Comparison of ENCODE assay signal across 11 mouse cellular contexts in the genomic region with DNA sequence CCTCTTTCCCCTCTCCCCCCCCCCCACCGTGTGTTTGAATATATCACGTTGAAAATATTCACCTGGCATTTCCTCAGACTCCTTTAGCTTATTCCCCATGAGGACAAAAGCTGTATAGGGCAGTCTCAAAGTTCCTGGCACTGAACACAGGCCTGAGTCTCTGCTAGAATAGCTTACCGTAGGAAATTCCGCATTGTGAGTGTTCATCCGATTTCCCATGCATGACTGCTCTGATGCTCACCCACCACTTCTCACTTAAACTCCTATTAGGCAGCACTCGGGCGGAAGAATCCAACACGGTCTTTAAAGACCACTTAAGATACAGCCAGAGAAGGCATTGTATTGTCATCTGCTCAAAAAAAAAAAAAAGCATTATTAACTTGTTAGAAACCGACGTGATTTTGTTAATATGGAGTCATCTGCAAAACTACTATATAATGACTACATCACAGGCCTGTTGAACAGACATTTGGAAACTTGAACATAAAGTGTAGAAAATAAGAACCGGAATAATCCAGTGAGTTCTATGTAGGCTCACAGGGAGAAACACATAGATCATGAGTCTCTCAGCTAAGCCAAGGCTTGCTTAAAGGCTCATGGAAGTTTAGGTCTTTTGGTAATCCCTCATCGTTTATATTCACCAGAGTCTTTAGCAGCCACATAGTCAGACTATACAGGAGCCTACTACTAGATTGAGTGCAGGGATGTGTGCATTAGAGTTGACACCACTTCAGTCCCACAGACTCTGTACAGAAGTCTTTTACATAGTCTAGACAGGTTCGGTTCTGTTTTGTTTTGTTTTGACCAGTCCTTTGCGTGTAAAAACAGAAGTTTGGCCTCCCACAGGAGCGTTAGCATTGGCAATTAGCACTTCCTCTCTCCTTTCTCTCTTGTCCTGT. TPM values are rescaled to one million over a fixed set of nuclear protein-coding genes. Genes with fewer than 3 reads are reported as not detected.
A peak's percentile ranks its signal among the peaks of the same experiment; 100 is the strongest.
DNase-seq lines count a peak whose midpoint lies in the region; ATAC-seq lines count a peak whose summit lies in the region.
"Had no signal": no experiment of that assay in that cellular context is flagged by ENCODE, and none has a peak within 500 bp of the region (broad histone marks: within the 10 kb centered on the region; RNA-seq: fewer than 3 reads in every experiment).

No protein-coding gene starts in this region.

- H3K9ac ChIP-seq in hindbrain, embryonic 12.5 days = no peak overlapping the region
- H3K9ac ChIP-seq: intestine, embryonic 15.5 days; liver, embryonic 14.5 days had no signal

- DNase-seq in Muller cell, postnatal 12 days (ENCODE audit: inconsistent ontology term) = peak; percentile 96
- peak; percentile 47 for DNase-seq in embryo, embryonic 9.5 days (ENCODE audit: extremely low spot score)
- peak; percentile 56 for DNase-seq in neural tube, embryonic 10.5 days (ENCODE audit: extremely low spot score, low spot score)
- DNase-seq in thymus, postnatal 10 days (ENCODE audit: low spot score in 2 of 2) = no peak
- DNase-seq in right cerebral cortex, postnatal 4 days = no peak
- DNase-seq in urinary bladder, postnatal 10 days (ENCODE audit: low spot score) = no peak
- DNase-seq: right cerebral cortex, adult 18-20 months had no signal

- no peaks in the 10 kb centered on the region for H3K9me3 ChIP-seq in hindbrain, embryonic 12.5 days (replicated peaks)
- H3K9me3 ChIP-seq: intestine, embryonic 15.5 days had no signal

- no peaks in the 10 kb centered on the region for H3K36me3 ChIP-seq in hindbrain, embryonic 12.5 days
- H3K36me3 ChIP-seq: intestine, embryonic 15.5 days had no signal

- H3K4me1 ChIP-seq in hindbrain, embryonic 12.5 days = peaks cover 8% of the 10 kb centered on the region; the same call in 1 of the 2 replicates
- H3K4me1 ChIP-seq: intestine, embryonic 15.5 days had no signal

- 34% methylated on average over 15 of the region's 15 CpGs for WGBS in hindbrain, embryonic 12.5 days

- H3K27me3 ChIP-seq in hindbrain, embryonic 12.5 days = peaks cover 8% of the 10 kb centered on the region; the same call in 1 of the 2 replicates
- H3K27me3 ChIP-seq: intestine, embryonic 15.5 days had no signal

- H3K27ac ChIP-seq in hindbrain, embryonic 12.5 days = no peak overlapping the region
- H3K27ac ChIP-seq: intestine, embryonic 15.5 days; liver, embryonic 14.5 days had no signal

- no peak overlapping the region for H3K4me2 ChIP-seq in hindbrain, embryonic 12.5 days (replicated peaks)
- H3K4me2 ChIP-seq: intestine, embryonic 15.5 days had no signal

- no peak overlapping the region for H3K4me3 ChIP-seq in hindbrain, embryonic 12.5 days
- H3K4me3 ChIP-seq: intestine, embryonic 15.5 days had no signal

- ATAC-seq in hindbrain, embryonic 12.5 days (ENCODE audit: low FRiP score) = peak; percentile 90
- ATAC-seq: activated CD4-positive, CD25-positive, alpha-beta regulatory T cell, adult 4 months; intestine, embryonic 15.5 days had no signal

RNA-seq across cellular contexts. Expression of a gene that starts 4.2 kb away (rescaled TPM):
- polyA plus RNA-seq in hindbrain, embryonic 12.5 days (2016; fragmentation: Nextera tagmentation; extraction: Ambion mirVana) = not detected in 2 replicates
- polyA plus RNA-seq: activated CD4-positive, CD25-positive, alpha-beta regulatory T cell, adult 4 months; intestine, embryonic 15.5 days; liver, embryonic 14.5 days had no signal

Comparison
In these comparisons a context has a peak if more than half of its experiments do, and no peak if none do; other contexts are left out.
1. DNase-seq: peak in Muller cell, postnatal 12 days (single experiment), embryo, embryonic 9.5 days (single experiment) and neural tube, embryonic 10.5 days (single experiment); none in thymus, postnatal 10 days (0 of 2), right cerebral cortex, postnatal 4 days (single experiment) and urinary bladder, postnatal 10 days (single experiment).